Mouse (Mus musculus) lung, postnatal 4 days (tissue): Measurements from ENCODE around the gene Dusp2.

Experiments used
- DNase-seq, 2 experiments: peaks; one replicate each; pipeline ENCODE4 v3.0.0; 2021

Dusp2 gene

GRCm38 (mm10) chr2:127324456-127324855 is 11.5 kb upstream of the Dusp2 start:
- no peak for DNase-seq

GRCm38 (mm10) chr2:127328090-127328851 is 7.7 kb upstream of the Dusp2 start:
- no peak for DNase-seq

GRCm38 (mm10) chr2:127332807-127333570 is 3.0 kb upstream of the Dusp2 start:
- no peak for DNase-seq

GRCm38 (mm10) chr2:127333945-127334603 is 1.9 kb upstream of the Dusp2 start:
- no peak for DNase-seq

GRCm38 (mm10) chr2:127335078-127335541 is 849 bp upstream of the Dusp2 start:
- peak in 1 of 2 experiments; percentile 47 for DNase-seq

GRCm38 (mm10) chr2:127336497-127336832 is 506 bp downstream of the Dusp2 start:
- DNase-seq: no peak

GRCm38 (mm10) chr2:127336885-127337284 is 926 bp downstream of the Dusp2 start:
- no peak for DNase-seq

GRCm38 (mm10) chr2:127337531-127337930 is 1.6 kb downstream of the Dusp2 start:
- DNase-seq: no peak

GRCm38 (mm10) chr2:127338012-127338411 is 2.1 kb downstream of the Dusp2 start:
- no peak for DNase-seq

GRCm38 (mm10) chr2:127338416-127338815 is 2.5 kb downstream of the Dusp2 start, which contains the start of gene Astl:
Gene Astl, plus strand, starts transcription at chr2:127338639.
- no peak for DNase-seq

GRCm38 (mm10) chr2:127338833-127339232 is 2.9 kb downstream of the Dusp2 start:
- DNase-seq: no peak

GRCm38 (mm10) chr2:127339262-127339661 is 3.3 kb downstream of the Dusp2 start:
- DNase-seq: no peak

GRCm38 (mm10) chr2:127341159-127341558 is 5.2 kb downstream of the Dusp2 start:
- peak; percentile 44 to 67 for DNase-seq

- no peak for DNase-seq
Measured at GRCm38 (mm10) chr2:127346334-127346733, 10.4 kb downstream of the Dusp2 start.

GRCm38 (mm10) chr2:127347147-127347985 is 11.4 kb downstream of the Dusp2 start:
- no peak for DNase-seq

GRCm38 (mm10) chr2:127353881-127354280 is 17.9 kb downstream of the Dusp2 start:
- no peak for DNase-seq

GRCm38 (mm10) chr2:127362459-127363281 is 26.7 kb downstream of the Dusp2 start, which contains the start of gene Adra2b:
Gene Adra2b, plus strand, starts transcription at chr2:127363208.
- DNase-seq: peak; percentile 77 to 85

GRCm38 (mm10) chr2:127363282-127363652 is 27.3 kb downstream of the Dusp2 start:
- no peak for DNase-seq

- no peak for DNase-seq
Measured at GRCm38 (mm10) chr2:127363696-127364095, 27.7 kb downstream of the Dusp2 start.

- DNase-seq: no peak
Measured at GRCm38 (mm10) chr2:127364452-127364851, 28.5 kb downstream of the Dusp2 start.

GRCm38 (mm10) chr2:127367126-127367820 is 31.3 kb downstream of the Dusp2 start:
- no peak for DNase-seq
